Mouse (Mus musculus) E14TG2a.4 (cell line): ENCODE measurements around the gene Selplg.

Experiments
- CTCF ChIP-seq: conservative IDR thresholded peaks from 2 replicates; pipeline ENCODE4 v1.5.1; 2014; ENCODE audit warnings: low read length
- NANOG ChIP-seq: IDR thresholded peaks from 2 replicates; pipeline ENCODE4 v1.6.1; 2014; ENCODE audit warnings: borderline replicate concordance, low read length, mixed read lengths
- POU5F1 ChIP-seq: IDR thresholded peaks from 2 replicates; pipeline ENCODE4 v1.6.1; 2014; ENCODE audit warnings: low read length, borderline replicate concordance

DNA sequence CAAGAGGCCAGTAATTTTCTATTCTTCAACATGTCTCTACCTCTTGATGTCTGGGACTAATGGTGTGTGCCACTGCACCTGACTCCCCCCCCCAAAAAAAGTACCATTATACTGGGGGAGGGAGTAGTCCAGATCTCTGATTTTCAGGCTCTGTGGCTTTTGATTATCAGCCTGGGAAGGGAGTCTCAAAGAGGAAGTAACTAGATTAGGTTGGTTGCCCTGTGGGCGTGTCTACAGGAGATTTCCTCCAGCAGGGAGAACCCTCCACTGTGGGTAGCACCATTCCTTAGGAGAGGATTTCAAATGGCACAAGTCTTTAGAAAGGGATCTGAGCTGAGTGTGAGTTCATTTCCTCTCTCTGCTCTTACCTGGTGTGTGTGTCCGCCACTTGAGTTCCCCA lies 19.8 kb downstream of the Selplg start:
- no peak for TF ChIP-seq CTCF
- TF ChIP-seq NANOG: no peak
- TF ChIP-seq POU5F1: no peak
